Mouse (Mus musculus) adrenal gland, postnatal 14 days (tissue): ENCODE measurements at regions not wholly inside any gene's neighbourhood (a gene's known extent, or its start where the extent isn't known, plus 50 kb on each side); places are given as distances from the start of the nearest gene placed in this dataset.
"Not testable (repeated sequence)": the region's sequence is repeated elsewhere in the genome, so short reads cannot be mapped to it uniquely, and the experiment has no call there.

ENCODE experiments used
- DNase-seq: peaks from one replicate; pipeline ENCODE4 v3.0.0; 2021; ENCODE audit warnings: mixed read lengths

- no peak for DNase-seq
Observed at GRCm38 (mm10) chr11:71285193-71285592, 54.7 kb upstream of the Nlrp1b start.

DNA sequence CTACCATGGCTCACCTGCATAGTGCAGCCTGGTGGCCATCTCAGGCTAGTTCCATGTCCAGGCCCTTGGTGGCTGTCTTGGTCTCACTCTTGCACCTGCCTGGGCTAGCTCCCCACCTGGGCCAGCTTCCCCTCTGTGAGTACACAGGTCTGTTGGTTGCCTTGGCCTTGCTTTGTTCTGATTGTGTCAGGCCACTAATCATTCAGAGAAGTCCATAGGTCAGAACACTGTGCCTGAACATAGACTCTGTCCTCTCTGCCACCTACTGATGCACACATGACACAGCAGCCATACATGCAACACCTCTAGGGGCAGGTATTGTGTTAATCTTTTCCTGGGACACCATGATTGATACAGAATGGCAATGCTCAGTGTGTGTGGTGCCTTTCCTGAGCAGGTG lies 57.7 kb upstream of the Nlrp1b start:
- not testable (repeated sequence) for DNase-seq

DNA sequence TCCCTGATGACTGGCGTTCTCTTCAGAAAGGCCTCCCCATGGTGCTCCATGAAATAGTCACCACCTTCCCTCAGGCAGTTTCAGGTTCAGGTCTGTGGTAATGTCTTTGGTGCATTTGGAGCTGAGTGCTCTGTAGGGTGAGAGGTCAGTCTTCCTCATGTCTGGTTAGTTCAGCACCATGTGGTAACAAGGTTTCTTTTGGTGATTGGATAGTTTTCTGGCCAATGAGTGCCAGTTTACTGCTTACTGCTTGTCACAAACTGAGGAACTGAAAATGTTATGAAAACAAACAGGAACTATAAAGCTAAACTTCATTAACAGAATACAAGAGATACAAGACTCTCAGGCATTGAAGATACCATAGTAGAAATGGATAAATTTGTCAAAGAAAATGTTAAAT lies 59.0 kb upstream of the Nlrp1b start:
- DNase-seq, result no peak

- DNase-seq, result no peak
Observed at GRCm38 (mm10) chr11:71299479-71299878, 68.9 kb upstream of the Nlrp1b start.

- DNase-seq, result no peak
Observed at GRCm38 (mm10) chr11:71323439-71323838, 92.9 kb upstream of the Nlrp1b start.

- DNase-seq, result no peak
Observed at GRCm38 (mm10) chr11:71337428-71337827, 106.9 kb upstream of the Nlrp1b start.

- DNase-seq, result peak; percentile 65
Observed at GRCm38 (mm10) chr11:71346024-71346423, 115.5 kb upstream of the Nlrp1b start.

- no peak for DNase-seq
Observed at GRCm38 (mm10) chr11:71357089-71357488, 126.6 kb upstream of the Nlrp1b start.

GRCm38 (mm10) chr11:71360856-71361255 lies 130.3 kb upstream of the Nlrp1b start:
- no peak for DNase-seq

DNA sequence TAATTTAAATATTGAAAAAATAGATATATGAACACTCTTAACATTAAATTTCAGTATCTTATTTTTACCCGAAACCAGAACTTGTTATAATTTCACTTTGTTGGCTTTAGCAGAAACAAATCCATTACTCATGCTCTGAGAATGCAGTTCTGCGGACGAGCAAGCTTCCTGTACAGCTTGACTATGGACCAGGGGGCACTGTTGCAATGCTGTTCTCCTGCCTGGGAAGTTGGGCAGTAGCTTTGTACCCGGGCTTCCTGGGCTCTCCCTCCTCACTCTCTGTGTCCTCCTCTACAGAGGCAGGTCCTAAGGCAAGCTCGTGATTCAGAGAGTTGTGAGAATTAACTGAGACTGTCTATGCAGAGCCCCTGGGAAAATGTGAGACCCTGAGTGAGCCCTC lies 141.3 kb upstream of the Nlrp1b start:
- peak; percentile 30 for DNase-seq

- DNase-seq, result no peak
Observed at GRCm38 (mm10) chr11:71375132-71375531, 144.6 kb upstream of the Nlrp1b start.

- no peak for DNase-seq
Observed at GRCm38 (mm10) chr11:71388411-71388810, 157.9 kb upstream of the Nlrp1b start.

DNA sequence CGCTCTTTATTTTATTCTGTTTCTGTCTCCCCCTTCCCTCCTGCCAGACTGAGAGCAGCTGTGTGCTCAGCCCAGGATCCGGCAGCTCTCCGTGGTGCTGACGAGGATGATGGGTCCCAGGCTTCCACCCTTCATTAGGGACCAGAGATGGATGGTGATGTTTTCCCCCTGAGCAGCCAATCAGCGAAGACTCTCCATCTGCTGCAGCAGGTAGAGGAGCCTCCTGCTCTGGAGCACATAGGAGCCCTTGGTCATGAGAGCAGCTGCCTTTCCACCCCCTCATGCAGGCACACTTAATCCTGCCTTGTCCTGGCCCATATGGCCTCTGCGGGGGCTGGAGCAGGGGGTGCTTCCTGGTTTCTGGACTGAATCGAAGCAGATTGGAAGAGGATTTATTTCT lies 159.1 kb upstream of the Nlrp1b start:
- peak; percentile 66 for DNase-seq

DNA sequence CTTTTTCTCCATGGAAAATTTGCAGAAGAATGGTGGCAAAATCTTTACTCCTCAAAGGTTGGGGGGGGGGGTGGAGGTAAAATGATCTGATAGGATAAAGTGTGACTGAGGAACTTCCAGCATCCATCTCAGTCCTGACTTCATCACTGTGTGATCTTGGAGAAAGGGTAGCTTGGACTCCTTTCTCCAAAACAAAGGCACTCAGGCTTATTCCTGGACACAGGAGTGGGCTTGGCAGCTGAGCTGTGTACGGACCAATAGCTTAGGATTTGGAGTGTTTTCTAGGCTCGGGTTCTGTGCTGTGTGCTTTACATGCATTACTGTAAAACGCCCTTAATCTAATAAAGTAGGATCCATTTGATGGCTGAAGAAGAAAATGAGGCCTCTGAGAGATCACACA lies 159.6 kb upstream of the Nlrp1b start:
- DNase-seq, result no peak

DNA sequence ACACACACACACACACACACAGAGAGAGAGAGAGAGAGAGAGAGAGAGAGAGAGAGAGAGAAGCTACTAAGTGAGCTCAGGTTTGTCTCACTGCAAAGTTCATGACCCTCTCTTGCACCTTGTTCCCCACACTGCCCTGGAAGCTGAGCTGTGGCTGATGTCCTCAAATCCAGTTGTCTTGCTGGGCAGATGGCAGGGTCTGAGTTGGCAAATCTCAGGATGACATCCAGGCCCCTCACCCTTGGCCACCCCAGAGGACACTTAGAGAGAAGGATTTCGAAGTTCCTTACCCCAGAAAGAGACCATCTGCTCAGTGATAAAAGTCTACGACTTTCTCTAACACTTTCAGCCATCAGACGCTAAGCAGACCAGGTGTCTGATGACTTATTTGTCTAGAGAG lies 160.1 kb upstream of the Nlrp1b start:
- DNase-seq, result no peak

- DNase-seq, result no peak
Observed at GRCm38 (mm10) chr11:71393406-71393805, 162.9 kb upstream of the Nlrp1b start.

- DNase-seq, result no peak
Observed at GRCm38 (mm10) chr11:71395023-71395422, 164.5 kb upstream of the Nlrp1b start.

DNA sequence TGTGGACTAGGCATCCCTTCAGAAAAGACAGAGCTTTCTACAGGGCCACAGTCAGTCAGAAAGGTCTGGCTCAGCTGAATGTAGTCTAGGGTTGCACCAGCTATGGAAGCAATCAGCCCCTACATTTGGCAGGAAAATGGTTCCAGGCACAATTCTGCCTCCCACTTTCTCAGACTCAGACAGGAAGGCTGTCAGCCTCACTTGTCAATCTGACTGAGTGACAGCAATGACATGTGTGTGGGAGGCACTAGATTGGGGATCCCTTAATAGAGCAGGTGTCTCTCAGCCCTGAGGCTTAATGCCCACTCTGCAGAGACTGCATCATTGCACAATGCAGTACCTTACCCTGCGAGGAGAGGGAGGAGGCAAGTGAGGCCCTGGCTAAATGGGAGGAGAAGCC lies 165.1 kb upstream of the Nlrp1b start:
- no peak for DNase-seq

DNA sequence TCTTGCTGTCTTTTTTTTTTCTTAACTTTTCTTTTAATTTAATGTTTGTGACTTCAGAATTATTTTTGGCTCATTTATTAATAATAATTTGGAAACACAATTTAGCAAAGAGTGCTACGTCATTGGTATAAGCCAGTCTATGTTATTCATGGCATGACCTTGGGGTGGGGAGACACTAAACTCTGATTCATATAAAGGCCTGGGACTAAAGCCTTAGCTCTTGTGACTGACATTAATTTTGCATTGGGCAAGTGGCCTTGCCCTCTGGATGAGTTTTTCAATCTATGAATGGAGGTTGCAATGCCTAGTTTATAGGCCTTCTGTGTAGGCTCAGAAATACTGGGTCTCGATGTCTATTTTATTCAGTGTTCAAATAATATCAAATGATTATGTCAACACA lies 169.8 kb upstream of the Nlrp1b start:
- peak; percentile 38 for DNase-seq

DNA sequence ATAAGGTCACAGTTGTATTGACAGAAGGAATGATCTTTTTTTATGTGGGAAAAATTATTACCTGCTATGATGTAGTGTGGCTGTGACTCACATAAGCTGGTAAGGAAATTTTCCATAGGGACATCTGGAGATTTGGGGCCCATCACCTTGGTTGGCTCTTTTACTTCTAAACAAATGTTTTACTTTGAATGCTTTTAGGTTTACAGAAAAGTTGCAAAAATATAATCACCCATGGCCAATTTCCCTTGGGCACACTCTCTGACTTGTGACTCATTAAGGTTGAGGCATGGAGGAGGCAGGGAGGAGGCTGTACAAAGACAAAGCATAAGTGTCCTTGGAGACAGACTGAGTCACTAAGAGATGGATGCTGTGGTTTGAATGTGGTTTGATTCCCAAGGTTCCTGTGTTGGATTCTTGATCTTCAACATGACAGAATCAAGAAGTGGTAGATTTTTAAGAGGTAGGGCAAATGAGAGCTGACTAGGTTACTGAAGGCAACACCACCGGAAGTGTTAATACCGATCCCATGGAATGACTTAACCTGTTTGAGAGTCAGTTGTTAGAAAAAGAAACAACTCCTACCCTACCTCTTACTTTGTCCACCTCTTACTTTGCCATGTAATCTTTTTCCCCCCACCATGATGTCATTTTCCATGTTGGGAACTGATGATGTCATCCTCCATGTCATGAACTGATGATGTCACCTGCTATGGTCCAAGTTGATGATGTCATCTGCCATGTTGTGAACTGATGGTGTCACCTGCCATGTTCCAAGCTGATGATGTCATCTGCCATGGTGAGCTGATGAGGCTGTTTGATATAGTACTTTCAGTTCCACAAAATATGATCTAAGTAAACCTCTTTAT lies 171.1 kb upstream of the Nlrp1b start:
- peak; percentile 44 for DNase-seq

DNA sequence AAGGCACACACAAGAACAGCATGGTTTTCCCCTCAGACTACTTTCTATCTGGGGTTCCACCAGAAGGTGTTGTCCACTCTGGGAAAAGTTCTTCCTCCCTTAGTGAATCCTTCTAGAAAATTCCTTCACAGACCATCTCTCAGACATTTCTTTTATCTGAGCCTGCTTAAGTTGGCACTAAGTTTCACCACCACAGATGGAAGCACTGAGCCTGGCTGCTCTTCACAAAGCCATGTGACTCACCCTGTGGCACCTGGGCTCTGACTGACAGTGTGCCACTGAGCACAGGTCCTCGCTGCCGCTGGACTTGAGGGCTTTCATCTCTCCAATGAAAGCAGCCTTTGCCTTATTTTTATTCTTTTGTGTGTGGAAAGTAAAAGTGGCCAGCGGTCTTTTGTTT lies 173.8 kb upstream of the Nlrp1b start:
- DNase-seq, result no peak

DNA sequence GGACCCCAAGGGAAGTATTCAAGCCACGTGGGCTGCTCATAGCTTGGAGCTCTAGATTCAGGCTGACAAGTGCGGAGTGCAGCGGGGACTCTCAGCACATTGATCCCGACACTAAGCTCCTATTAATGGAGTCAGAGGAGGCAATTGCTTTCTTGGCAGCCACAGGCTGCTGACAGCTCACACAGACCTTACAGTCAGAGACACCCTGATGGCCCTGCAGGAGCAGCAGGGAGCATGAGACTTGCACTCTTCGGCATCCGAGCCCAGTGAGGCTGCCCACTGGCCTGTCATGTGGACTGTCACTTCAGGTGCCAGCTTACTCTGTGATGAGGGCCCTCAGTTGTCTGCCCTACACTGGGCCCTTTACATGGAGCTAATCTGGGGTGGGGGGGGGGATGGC lies 176.5 kb upstream of the Nlrp1b start:
- DNase-seq, result no peak

DNA sequence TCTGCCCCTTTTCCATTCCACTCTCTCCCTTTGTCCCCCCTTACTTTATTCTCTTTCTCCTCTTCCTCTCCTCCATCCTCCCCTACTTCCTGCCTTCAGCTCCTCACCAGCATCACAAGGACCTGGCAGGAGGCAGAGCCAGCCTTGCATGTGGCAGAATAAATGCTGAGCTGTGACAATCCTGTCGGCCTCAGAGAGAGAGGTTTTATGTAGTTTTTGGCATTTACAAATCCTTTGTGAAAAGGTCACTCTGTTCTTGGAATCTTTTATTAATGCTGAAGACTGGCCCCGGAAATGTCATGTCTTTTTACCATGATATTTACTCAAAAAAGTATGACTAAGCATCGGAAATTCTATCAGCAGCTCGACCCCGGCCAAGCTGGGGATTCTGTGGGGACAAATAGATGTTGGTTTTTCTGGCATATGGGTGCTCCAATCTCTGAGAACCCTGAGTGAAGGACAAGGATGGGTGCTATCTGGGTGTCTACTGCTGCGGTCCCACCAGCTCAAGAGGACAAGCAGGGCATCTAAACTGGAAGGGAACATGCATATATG lies 178.8 kb upstream of the Nlrp1b start:
- DNase-seq, result peak; percentile 57

GRCm38 (mm10) chr11:71410582-71410981 lies 180.0 kb upstream of the Nlrp1b start:
- no peak for DNase-seq
